Mouse (Mus musculus): ENCODE measurements around the gene Lrrc36. TPM values are rescaled to one million over a fixed set of nuclear protein-coding genes. Genes with fewer than 3 reads are reported as not detected.

Lrrc36 gene
- total RNA-seq (2012; rRNA removed) (not detected in 2 replicates), polyA plus RNA-seq (2012; ENCODE audit: insufficient read depth in 1 of 2, insufficient read length in 2 of 2, low read depth in 1 of 2, low replicate concordance in 2 of 2, missing spikeins in 1 of 2) (under 1 TPM in 1 of 2 experiments, not detected in 1; 0.06 TPM)

GRCm38 (mm10) chr8:105413391-105413790, at the start of gene Lrrc36, which contains the start of gene Kctd19:
Gene Lrrc36 (plus strand): TSS chr8:105413571.
Gene Kctd19 (minus strand): TSS chr8:105413502.
- no peak within 1 kb of the TSS for H3K27ac ChIP-seq (ENCODE audit: control insufficient read depth, low read depth, low read length)
- TF ChIP-seq CHD2 (IDR thresholded peaks at IDR 0.05; ENCODE audit: low read length): no peak
- no peaks in the 10 kb centered on the region for H3K79me2 ChIP-seq (ENCODE audit: control insufficient read depth, insufficient read depth, low read length, poor library complexity)
- no peaks in the 10 kb centered on the region for H3K36me3 ChIP-seq (ENCODE audit: control insufficient read depth in 1 of 2, insufficient read depth in 2 of 2, low read length in 2 of 2)
- no peak within 1 kb of the TSS for H3K9ac ChIP-seq (ENCODE audit: control insufficient read depth, low read depth, low read length, poor library complexity, severe bottlenecking)
- H3K4me3 ChIP-seq (ENCODE audit: control insufficient read depth in 1 of 2, insufficient read depth in 1 of 2, low read depth in 2 of 2, low read length in 2 of 2): no peak within 1 kb of the TSS
- H3K4me1 ChIP-seq (ENCODE audit: control insufficient read depth in 1 of 2, insufficient read depth in 2 of 2, low read length in 2 of 2): no peaks in the 10 kb centered on the region
- H3K27me3 ChIP-seq (ENCODE audit: control insufficient read depth in 1 of 2, insufficient read depth in 2 of 2, low read length in 2 of 2): peaks cover 9 to 24% of the 10 kb centered on the region in 2 experiments
- H3K9me3 ChIP-seq (replicated peaks; ENCODE audit: insufficient read depth, low read length): no peaks in the 10 kb centered on the region
- no peak for DNase-seq (ENCODE audit: low read depth, low spot score)

- H3K4me1 ChIP-seq (ENCODE audit: control insufficient read depth in 1 of 2, insufficient read depth in 2 of 2, low read length in 2 of 2): peaks cover 4 to 7% of the 10 kb centered on the region in 2 experiments; a peak in 3 of 4 replicates
- peaks cover 0 to 4% of the 10 kb centered on the region in 2 experiments; a peak in 2 of 4 replicates for H3K36me3 ChIP-seq (ENCODE audit: control insufficient read depth in 1 of 2, insufficient read depth in 2 of 2, low read length in 2 of 2)
- no peaks in the 10 kb centered on the region; a peak in 1 of 4 replicates for H3K27me3 ChIP-seq (ENCODE audit: control insufficient read depth in 1 of 2, insufficient read depth in 2 of 2, low read length in 2 of 2)
- peak; percentile 34 for TF ChIP-seq SMC3 (IDR thresholded peaks at IDR 0.05; ENCODE audit: low read depth, low read length)
- TF ChIP-seq ELF1 (IDR thresholded peaks at IDR 0.05; ENCODE audit: low read depth, low read length): no peak
- peak; percentile 21 to 55 (median 26); a peak in 4 of 6 replicates for TF ChIP-seq CTCF (IDR thresholded peaks at IDR 0.05 in 2 of 3, conservative IDR thresholded peaks at IDR 0.05 in 1 of 3; ENCODE audit: control insufficient read depth in 1 of 3, insufficient read depth in 1 of 3, low read depth in 2 of 3, low read length in 3 of 3, poor library complexity in 1 of 3, severe bottlenecking in 1 of 3)
- peak; percentile 16; the same call in 1 of the 2 replicates for TF ChIP-seq RAD21 (IDR thresholded peaks at IDR 0.05; ENCODE audit: low read depth, low read length)
- no peak overlapping the region for H3K9ac ChIP-seq (ENCODE audit: control insufficient read depth, low read depth, low read length, poor library complexity, severe bottlenecking)
- H3K9me3 ChIP-seq (replicated peaks; ENCODE audit: insufficient read depth, low read length): no peaks in the 10 kb centered on the region
- H3K79me2 ChIP-seq (ENCODE audit: control insufficient read depth, insufficient read depth, low read length, poor library complexity): no peaks in the 10 kb centered on the region
- no peak overlapping the region for H3K4me3 ChIP-seq (ENCODE audit: control insufficient read depth in 1 of 2, insufficient read depth in 1 of 2, low read depth in 2 of 2, low read length in 2 of 2)
- DNase-seq (ENCODE audit: low read depth, low spot score): peak; percentile 42
- H3K27ac ChIP-seq (ENCODE audit: control insufficient read depth, low read depth, low read length): no peak overlapping the region
Measured at GRCm38 (mm10) chr8:105367107-105367506, 46.3 kb upstream of the Lrrc36 start.

- Histone ChIP-seq H3K36me3 (ENCODE audit: control insufficient read depth in 1 of 2, insufficient read depth in 2 of 2, low read length in 2 of 2) (peaks cover 0 to 4% of the 10 kb centered on the region in 2 experiments; a peak in 2 of 4 replicates), H3K27me3 (ENCODE audit: control insufficient read depth in 1 of 2, insufficient read depth in 2 of 2, low read length in 2 of 2) (no peaks in the 10 kb centered on the region), H3K27ac (ENCODE audit: control insufficient read depth, low read depth, low read length) (no peak overlapping the region), H3K9me3 (replicated peaks; ENCODE audit: insufficient read depth, low read length) (no peaks in the 10 kb centered on the region), H3K79me2 (ENCODE audit: control insufficient read depth, insufficient read depth, low read length, poor library complexity) (no peaks in the 10 kb centered on the region), H3K4me3 (ENCODE audit: control insufficient read depth in 1 of 2, insufficient read depth in 1 of 2, low read depth in 2 of 2, low read length in 2 of 2) (no peak overlapping the region), H3K4me1 (ENCODE audit: control insufficient read depth in 1 of 2, insufficient read depth in 2 of 2, low read length in 2 of 2) (peaks cover 4 to 7% of the 10 kb centered on the region in 2 experiments; a peak in 3 of 4 replicates), H3K9ac (ENCODE audit: control insufficient read depth, low read depth, low read length, poor library complexity, severe bottlenecking) (no peak overlapping the region)
- no peak for TF ChIP-seq POLR2A (IDR thresholded peaks at IDR 0.05; ENCODE audit: control insufficient read depth in 1 of 2, insufficient read depth in 1 of 2, low read depth in 1 of 2, low read length in 2 of 2, poor library complexity in 1 of 2)
- no peak for TF ChIP-seq SMC3 (IDR thresholded peaks at IDR 0.05; ENCODE audit: low read depth, low read length)
- no peak for TF ChIP-seq JUND (IDR thresholded peaks at IDR 0.05; ENCODE audit: low read depth, low read length)
- no peak for TF ChIP-seq KAT2A (conservative IDR thresholded peaks at IDR 0.05; ENCODE audit: low read depth, low read length)
- TF ChIP-seq HCFC1 (IDR thresholded peaks at IDR 0.05; ENCODE audit: low read depth, low read length): no peak
- TF ChIP-seq ETS1 (IDR thresholded peaks at IDR 0.05; ENCODE audit: low read depth, low read length): no peak
- no peak for TF ChIP-seq E2F4 (IDR thresholded peaks at IDR 0.05; ENCODE audit: borderline replicate concordance, low read depth, low read length)
- TF ChIP-seq ZC3H11A (IDR thresholded peaks at IDR 0.05; ENCODE audit: low read depth, low read length): no peak
- no peak for TF ChIP-seq GABPA (IDR thresholded peaks at IDR 0.05; ENCODE audit: low read depth, low read length)
- TF ChIP-seq MAZ (IDR thresholded peaks at IDR 0.05; ENCODE audit: low read depth, low read length): no peak
- TF ChIP-seq ZMIZ1 (IDR thresholded peaks at IDR 0.05; ENCODE audit: low read depth, low read length): no peak
- no peak for DNase-seq (ENCODE audit: low read depth, low spot score)
Measured at GRCm38 (mm10) chr8:105372473-105372872, 40.9 kb upstream of the Lrrc36 start.
